Mouse (Mus musculus) lung, embryonic 15.5 days (tissue): ENCODE measurements around the gene Gm11492. TPM values are rescaled to one million over a fixed set of nuclear protein-coding genes. Genes with fewer than 3 reads are reported as not detected.

ENCODE experiments used
- ATAC-seq: fragments of 200-750 bp; cut with Nextera tagmentation; 2 replicates; pipeline ENCODE4 v1.8.0; 2017; ENCODE audit warnings: moderate number of reproducible peaks, borderline replicate concordance; ENCODE audit not compliant: low FRiP score, low TSS enrichment; ENCODE audit errors: extremely low read depth
- H3K27ac ChIP-seq: fragments of 300-500 bp; sonication (generic); 2 replicates; pipeline ENCODE4 v1.5.1; 2015; ENCODE audit warnings: moderate library complexity, mild to moderate bottlenecking, inconsistent platforms
- H3K27me3 ChIP-seq: fragments of 300-500 bp; sonication (generic); 2 replicates; pipeline ENCODE4 v1.6.1; 2015; ENCODE audit warnings: inconsistent platforms
- H3K36me3 ChIP-seq: fragments of 300-500 bp; sonication (generic); 2 replicates; pipeline ENCODE4 v1.6.1; 2015; ENCODE audit warnings: inconsistent platforms
- H3K4me1 ChIP-seq: fragments of 300-500 bp; sonication (generic); 2 replicates; pipeline ENCODE4 v1.6.1; 2015; ENCODE audit warnings: inconsistent platforms
- H3K4me2 ChIP-seq: fragments of 300-500 bp; sonication (generic); 2 replicates; pipeline ENCODE4 v1.6.1; 2015; ENCODE audit warnings: inconsistent platforms, mild to moderate bottlenecking, moderate library complexity
- H3K4me3 ChIP-seq: fragments of 300-500 bp; sonication (generic); 2 replicates; pipeline ENCODE4 v1.5.1; 2015; ENCODE audit warnings: mild to moderate bottlenecking, inconsistent platforms
- H3K9ac ChIP-seq: fragments of 300-500 bp; sonication (generic); 2 replicates; pipeline ENCODE4 v1.6.1; 2015; ENCODE audit warnings: inconsistent platforms
- H3K9me3 ChIP-seq: fragments of 300-500 bp; sonication (generic); 2 replicates; pipeline ENCODE4 v1.6.1; 2016; ENCODE audit warnings: inconsistent platforms
- WGBS: fragments of 180-500 bp; shearing (Covaris S2); methylation state at CpG from one replicate; pipeline ENCODE4 v1.1.7; 2015; 5-methylcytosine and 5-hydroxymethylcytosine counted together
- polyA plus RNA-seq: library from polyadenylated mRNA; unstranded; fragments of >200 nt; fragmentation: Nextera tagmentation; extraction: Ambion mirVana; gene quantifications from 2 replicates; pipeline ENCODE4 v1.2.1, GENCODE M21; 2015

Gene Gm11492
- polyA plus RNA-seq, 1 experiment from 2014 or later, result not detected

- WGBS, result 85% methylated on average over 7 of the region's 7 CpGs
- no peak for ATAC-seq
These were observed 42.8 kb downstream of the Gm11492 start for GRCm38 (mm10) chr11:87609264-87609663.

GRCm38 (mm10) chr11:87611547-87611946 lies 45.1 kb downstream of the Gm11492 start:
- no peak for ATAC-seq
- Histone ChIP-seq H3K27me3 (no peaks in the 10 kb centered on the region), H3K4me2 (no peak overlapping the region), H3K9me3 (no peaks in the 10 kb centered on the region), H3K36me3 (peaks cover 95% of the 10 kb centered on the region), H3K27ac (no peak overlapping the region), H3K4me1 (no peaks in the 10 kb centered on the region), H3K4me3 (no peak overlapping the region), H3K9ac (no peak overlapping the region)
- WGBS, result 67% methylated on average over 9 of the region's 9 CpGs

More at GRCm38 (mm10) chr11:87609264-87609663, 42.8 kb downstream of the Gm11492 start:
- Histone ChIP-seq H3K4me2 (no peak overlapping the region), H3K9ac (no peak overlapping the region), H3K4me1 (no peaks in the 10 kb centered on the region), H3K27ac (no peak overlapping the region), H3K4me3 (no peak overlapping the region), H3K27me3 (no peaks in the 10 kb centered on the region), H3K9me3 (no peaks in the 10 kb centered on the region), H3K36me3 (peaks cover 96% of the 10 kb centered on the region)

GRCm38 (mm10) chr11:87613972-87614371 lies 47.5 kb downstream of the Gm11492 start:
- no peak overlapping the region for H3K4me3 ChIP-seq
- no peak overlapping the region for H3K27ac ChIP-seq
- no peaks in the 10 kb centered on the region for H3K27me3 ChIP-seq
- no peak overlapping the region for H3K9ac ChIP-seq
- no peaks in the 10 kb centered on the region for H3K4me1 ChIP-seq
- peaks cover 5% of the 10 kb centered on the region; the same call in 1 of the 2 replicates for H3K9me3 ChIP-seq
- peaks cover 88% of the 10 kb centered on the region for H3K36me3 ChIP-seq
- no peak for ATAC-seq
- WGBS, result 82% methylated on average over 7 of the region's 7 CpGs
- no peak overlapping the region for H3K4me2 ChIP-seq

- no peaks in the 10 kb centered on the region for H3K4me1 ChIP-seq
- no peak overlapping the region for H3K9ac ChIP-seq
- peaks cover 5% of the 10 kb centered on the region; the same call in 1 of the 2 replicates for H3K9me3 ChIP-seq
- no peaks in the 10 kb centered on the region for H3K27me3 ChIP-seq
- no peak overlapping the region for H3K27ac ChIP-seq
- no peak overlapping the region for H3K4me2 ChIP-seq
- ATAC-seq, result no peak
- no peak overlapping the region for H3K4me3 ChIP-seq
- H3K36me3 ChIP-seq, result peaks cover 74% of the 10 kb centered on the region
- 89% methylated on average over 5 of the region's 5 CpGs for WGBS
These were observed 49.1 kb downstream of the Gm11492 start for GRCm38 (mm10) chr11:87615551-87615950.

GRCm38 (mm10) chr11:87615952-87616351 lies 49.5 kb downstream of the Gm11492 start:
- H3K27ac ChIP-seq, result no peak overlapping the region
- H3K9ac ChIP-seq, result no peak overlapping the region
- ATAC-seq, result no peak
- WGBS, result 100% methylated on average over 2 of the region's 2 CpGs
- H3K4me3 ChIP-seq, result no peak overlapping the region
- peaks cover 70% of the 10 kb centered on the region for H3K36me3 ChIP-seq
- no peaks in the 10 kb centered on the region for H3K4me1 ChIP-seq
- H3K4me2 ChIP-seq, result no peak overlapping the region
- peaks cover 5% of the 10 kb centered on the region; the same call in 1 of the 2 replicates for H3K9me3 ChIP-seq
- no peaks in the 10 kb centered on the region for H3K27me3 ChIP-seq

GRCm38 (mm10) chr11:87616790-87617474 lies 50.5 kb downstream of the Gm11492 start, which contains the start of gene Hsf5:
Hsf5 (plus strand) TSS chr11:87617164.
- Histone ChIP-seq H3K27ac (no peak within 1 kb of the TSS), H3K9me3 (peaks cover 5% of the 10 kb centered on the region; the same call in 1 of the 2 replicates), H3K4me1 (no peaks in the 10 kb centered on the region), H3K27me3 (no peaks in the 10 kb centered on the region), H3K4me3 (no peak within 1 kb of the TSS), H3K36me3 (peaks cover 62% of the 10 kb centered on the region), H3K9ac (no peak within 1 kb of the TSS), H3K4me2 (no peak within 1 kb of the TSS)
- 87% methylated on average over 68 of the region's 69 CpGs for WGBS
- ATAC-seq, result no peak; the same call in none of the 2 replicates

- peaks cover 61% of the 10 kb centered on the region for H3K36me3 ChIP-seq
- 92% methylated on average over 32 of the region's 32 CpGs for WGBS
- no peak overlapping the region for H3K4me3 ChIP-seq
These were observed 51.2 kb downstream of the Gm11492 start for GRCm38 (mm10) chr11:87617606-87618005.

More at GRCm38 (mm10) chr11:87617606-87618005, 51.2 kb downstream of the Gm11492 start:
- H3K9ac ChIP-seq, result no peak overlapping the region
- H3K27ac ChIP-seq, result no peak overlapping the region
- H3K27me3 ChIP-seq, result no peaks in the 10 kb centered on the region
- H3K4me1 ChIP-seq, result no peaks in the 10 kb centered on the region
- H3K9me3 ChIP-seq, result peaks cover 5% of the 10 kb centered on the region; the same call in 1 of the 2 replicates
- no peak overlapping the region for H3K4me2 ChIP-seq
- peak; percentile 49; the same call in 1 of the 2 replicates for ATAC-seq

Other genes with a start within 250 kb of the Gm11492 start
- gene Ppm1e, start 207.6 kb upstream of the Gm11492 start, polyA plus RNA-seq, result 1.1 and 1.7 TPM in 2 replicates
- 9.0 and 11.3 TPM in 2 replicates for gene Rad51c, start 161.7 kb upstream of the Gm11492 start, polyA plus RNA-seq
- gene Tex14, start 161.6 kb upstream of the Gm11492 start, polyA plus RNA-seq, result 0.46 and 0.54 TPM in 2 replicates
- gene Sept4, start 2.2 kb downstream of the Gm11492 start, polyA plus RNA-seq, result 76.8 and 85.6 TPM in 2 replicates
- 34.8 and 34.9 TPM in 2 replicates for gene Mtmr4, start 25.5 kb downstream of the Gm11492 start, polyA plus RNA-seq
- gene Hsf5, start 50.5 kb downstream of the Gm11492 start, polyA plus RNA-seq, result 0.15 and 0.21 TPM in 2 replicates
- gene Rnf43, start 96.1 kb downstream of the Gm11492 start, polyA plus RNA-seq, result 14.3 and 16.4 TPM in 2 replicates
- gene Supt4a, start 170.9 kb downstream of the Gm11492 start, polyA plus RNA-seq, result 144 and 155 TPM in 2 replicates
- 1.4 and 2.7 TPM in 2 replicates for gene Tspoap1, start 193.9 kb downstream of the Gm11492 start, polyA plus RNA-seq
- gene Mpo, start 226.9 kb downstream of the Gm11492 start, polyA plus RNA-seq, result 0.71 and 2.4 TPM in 2 replicates